Mouse (Mus musculus): ENCODE results near the gene Lrrc8e.

DNA sequence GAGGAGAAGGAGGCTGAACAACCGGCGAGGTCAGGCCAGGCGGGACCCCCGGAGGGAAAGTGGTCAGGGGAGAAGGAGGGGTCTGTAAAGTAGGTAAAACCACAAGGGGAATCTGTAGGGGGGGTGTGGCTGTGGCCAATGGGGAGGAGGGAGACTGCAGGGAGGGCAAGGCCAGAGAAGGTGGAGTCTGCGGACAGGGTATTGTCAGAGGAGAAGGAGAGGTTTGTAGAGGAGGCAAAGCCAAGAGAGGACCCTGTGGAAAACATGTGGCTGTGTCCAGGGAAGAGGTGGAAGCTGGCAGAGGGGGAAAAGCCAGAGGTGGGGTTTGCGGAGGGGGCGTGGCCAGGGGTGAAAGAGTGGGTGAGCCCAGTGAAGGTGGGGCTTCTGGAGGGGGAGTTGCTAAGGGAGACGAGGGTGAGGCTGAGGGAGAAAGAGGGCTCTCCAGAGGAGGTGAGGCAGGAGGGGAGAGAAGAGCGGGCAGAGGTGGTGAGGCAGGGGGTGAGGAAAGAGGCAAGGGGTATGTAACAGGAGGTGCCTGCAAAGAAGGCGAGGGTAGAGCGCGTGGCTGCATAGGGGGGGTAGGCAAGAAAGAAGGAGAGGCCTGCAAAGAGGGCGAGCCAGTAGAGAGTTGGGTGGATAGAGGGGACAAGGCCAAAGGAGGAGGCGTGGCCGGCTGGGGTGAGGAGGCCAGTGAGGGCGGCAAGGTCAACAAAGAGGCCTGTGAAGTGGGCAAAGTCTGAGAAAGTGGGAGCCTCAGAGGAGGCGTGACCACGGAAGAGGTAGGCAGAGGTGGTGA lies 13.2 kb upstream of the Lrrc8e start:
- TF ChIP-seq CTCF (IDR thresholded peaks at IDR 0.05) = no peak
- no peak for TF ChIP-seq POLR2A (IDR thresholded peaks at IDR 0.05; ENCODE audit: insufficient read depth, low read depth, low read length)

Data from heart, adult 2 months (tissue).